Mouse (Mus musculus) cortical plate, adult 2 months (tissue): ENCODE measurements around the gene Mylk4.

ENCODE experiments used
- CTCF ChIP-seq: fragments of 200-500 bp; IDR thresholded peaks from 2 replicates; pipeline ENCODE4 v1.5.1; 2011; ENCODE audit warnings: mild to moderate bottlenecking, control low read depth, low read length; ENCODE audit not compliant: insufficient read depth; ENCODE audit errors: extremely low read depth
- POLR2A ChIP-seq: fragments of 200-500 bp; IDR thresholded peaks from 2 replicates; pipeline ENCODE4 v1.6.1; 2011; ENCODE audit warnings: mild to moderate bottlenecking, low read length, control low read depth; ENCODE audit not compliant: insufficient read depth; ENCODE audit errors: extremely low read depth

DNA sequence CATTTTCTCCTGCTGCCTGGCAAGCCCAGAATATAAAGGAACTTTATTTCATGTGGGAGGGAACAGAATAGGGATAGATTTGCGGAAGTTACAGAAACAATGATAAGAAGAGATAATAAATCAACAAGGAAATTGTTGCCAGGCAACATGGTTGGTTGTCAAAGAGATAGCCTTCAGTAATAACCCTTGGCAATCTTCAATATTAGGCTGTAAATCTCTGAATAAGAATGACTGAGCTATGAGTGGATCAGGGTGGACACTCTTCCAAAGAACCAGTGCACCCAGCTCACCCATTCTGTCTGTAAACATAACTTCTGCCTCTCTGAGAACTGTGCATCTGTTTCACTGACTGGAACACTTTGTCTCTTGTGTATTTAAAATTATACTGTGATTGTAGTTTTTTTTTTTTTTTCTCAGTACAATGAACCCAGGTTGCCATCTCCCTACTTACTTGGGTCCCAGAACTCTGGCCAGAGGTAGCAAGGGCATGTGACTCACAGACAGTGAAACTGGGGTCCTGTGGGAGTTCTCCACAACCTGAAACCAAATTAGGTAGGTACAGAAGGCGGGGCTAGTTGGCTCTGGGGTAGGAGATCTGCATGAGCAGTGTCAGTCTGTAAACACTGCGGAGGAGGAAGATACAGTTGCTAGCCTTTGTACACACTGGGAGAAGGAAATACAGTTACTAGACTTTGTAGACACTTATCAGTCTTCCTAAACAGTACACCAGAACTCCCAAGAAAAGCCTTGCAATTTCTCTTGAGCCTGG lies 47.9 kb upstream of the Mylk4 start:
- TF ChIP-seq CTCF (no peak), POLR2A (no peak)
